Mouse (Mus musculus): ENCODE data around the gene Atpaf1. TPM values are rescaled to one million over a fixed set of nuclear protein-coding genes. Genes with fewer than 3 reads are reported as not detected.

Gene Atpaf1
- polyA plus RNA-seq, 1 experiment from 2014 or later = 49.2 TPM

- Histone ChIP-seq H3K9me3 (ENCODE audit: control insufficient read depth, low read length) (no peaks in the 10 kb centered on the region), H3K4me2 (ENCODE audit: low read depth, low read length, severe bottlenecking) (no peak overlapping the region)
These were observed 36.3 kb downstream of the Atpaf1 start for GRCm38 (mm10) chr4:115820944-115821343.

DNA sequence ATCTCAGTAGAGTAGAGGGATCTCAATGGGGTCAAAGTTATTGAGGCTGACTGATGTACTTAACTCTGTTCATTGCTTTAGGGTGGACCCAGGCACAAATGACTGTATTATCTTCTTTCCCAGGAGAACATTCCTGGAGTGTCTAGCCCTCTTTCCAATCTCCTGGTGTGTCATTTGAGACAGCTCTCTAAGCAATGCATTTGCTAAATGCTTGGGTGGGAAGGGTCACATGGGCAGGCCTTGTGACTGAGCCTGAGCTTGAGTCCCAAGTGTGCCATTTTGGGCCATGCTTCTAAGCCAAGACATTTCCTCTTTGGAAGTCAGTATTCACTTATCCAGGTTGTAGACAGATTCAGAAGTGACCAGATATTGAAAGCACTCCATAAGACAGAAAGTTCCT lies 36.8 kb downstream of the Atpaf1 start:
- no peak for DNase-seq (ENCODE audit: low spot score)
- Histone ChIP-seq H3K4me1 (replicated peaks; ENCODE audit: control insufficient read depth, insufficient read depth, low read length) (no peaks in the 10 kb centered on the region), H3K36me3 (ENCODE audit: control insufficient read depth, insufficient read depth, low read length) (no peaks in the 10 kb centered on the region), H3K27ac (ENCODE audit: low read depth, low read length) (no peak overlapping the region), H3K9ac (ENCODE audit: low read length) (no peak overlapping the region), H3K4me2 (ENCODE audit: low read depth, low read length, severe bottlenecking) (no peak overlapping the region), H3K4me3 (ENCODE audit: low read depth, low read length) (no peak overlapping the region), H3K9me3 (ENCODE audit: control insufficient read depth, low read length) (no peaks in the 10 kb centered on the region), H3K27me3 (ENCODE audit: control insufficient read depth, insufficient read depth, low read length) (no peaks in the 10 kb centered on the region)
- no peak for ATAC-seq (replicated peaks; ENCODE audit: low FRiP score)

More at GRCm38 (mm10) chr4:115820944-115821343, 36.3 kb downstream of the Atpaf1 start:
- DNase-seq (ENCODE audit: low spot score) (no peak), ATAC-seq (replicated peaks; ENCODE audit: low FRiP score) (no peak)
- H3K9ac ChIP-seq (ENCODE audit: low read length) = no peak overlapping the region
- 71% methylated on average over 3 of the region's 3 CpGs for WGBS
- H3K27ac ChIP-seq (ENCODE audit: low read depth, low read length) = no peak overlapping the region
- no peaks in the 10 kb centered on the region for H3K27me3 ChIP-seq (ENCODE audit: control insufficient read depth, insufficient read depth, low read length)
- no peaks in the 10 kb centered on the region for H3K36me3 ChIP-seq (ENCODE audit: control insufficient read depth, insufficient read depth, low read length)
- no peak overlapping the region for H3K4me3 ChIP-seq (ENCODE audit: low read depth, low read length)
- no peaks in the 10 kb centered on the region for H3K4me1 ChIP-seq (replicated peaks; ENCODE audit: control insufficient read depth, insufficient read depth, low read length)

DNA sequence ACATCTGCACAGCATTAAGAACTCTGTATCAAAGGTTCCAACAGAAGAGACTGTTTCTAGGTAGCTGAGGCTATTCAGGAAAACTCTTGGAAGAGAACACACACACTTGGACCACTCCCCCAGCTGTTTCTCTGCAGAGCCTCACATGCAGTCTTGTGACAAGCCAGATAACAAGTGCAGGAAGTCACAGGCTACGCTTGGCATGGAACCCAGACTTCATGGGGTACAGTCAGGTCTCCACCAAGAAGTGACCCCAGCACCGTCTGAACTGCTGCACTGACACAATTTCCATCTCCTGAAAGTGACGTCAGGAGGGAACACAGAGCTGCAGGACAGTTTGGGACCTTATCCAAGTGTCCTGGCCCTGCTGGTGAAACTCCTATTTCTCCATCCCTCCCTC lies 37.3 kb downstream of the Atpaf1 start:
- no peak overlapping the region for H3K4me3 ChIP-seq (ENCODE audit: low read depth, low read length)
- 78% methylated on average over 3 of the region's 3 CpGs for WGBS
- H3K4me2 ChIP-seq (ENCODE audit: low read depth, low read length, severe bottlenecking) = no peak overlapping the region
- H3K9me3 ChIP-seq (ENCODE audit: control insufficient read depth, low read length) = no peaks in the 10 kb centered on the region
- no peak overlapping the region for H3K27ac ChIP-seq (ENCODE audit: low read depth, low read length)
- H3K4me1 ChIP-seq (replicated peaks; ENCODE audit: control insufficient read depth, insufficient read depth, low read length) = no peaks in the 10 kb centered on the region
- H3K36me3 ChIP-seq (ENCODE audit: control insufficient read depth, insufficient read depth, low read length) = no peaks in the 10 kb centered on the region
- no peaks in the 10 kb centered on the region for H3K27me3 ChIP-seq (ENCODE audit: control insufficient read depth, insufficient read depth, low read length)
- H3K9ac ChIP-seq (ENCODE audit: low read length) = no peak overlapping the region
- ATAC-seq (replicated peaks; ENCODE audit: low FRiP score) (no peak), DNase-seq (ENCODE audit: low spot score) (peak; percentile 49)

- ATAC-seq (replicated peaks; ENCODE audit: low FRiP score) = no peak
- Histone ChIP-seq H3K36me3 (ENCODE audit: control insufficient read depth, insufficient read depth, low read length) (no peaks in the 10 kb centered on the region), H3K4me2 (ENCODE audit: low read depth, low read length, severe bottlenecking) (no peak overlapping the region), H3K4me3 (ENCODE audit: low read depth, low read length) (no peak overlapping the region), H3K27me3 (ENCODE audit: control insufficient read depth, insufficient read depth, low read length) (no peaks in the 10 kb centered on the region), H3K9ac (ENCODE audit: low read length) (no peak overlapping the region), H3K9me3 (ENCODE audit: control insufficient read depth, low read length) (no peaks in the 10 kb centered on the region), H3K27ac (ENCODE audit: low read depth, low read length) (no peak overlapping the region), H3K4me1 (replicated peaks; ENCODE audit: control insufficient read depth, insufficient read depth, low read length) (peaks cover 5% of the 10 kb centered on the region; the same call in 1 of the 2 replicates)
- 80% methylated on average over 2 of the region's 2 CpGs for WGBS
- DNase-seq (ENCODE audit: low spot score) = no peak
These were observed 39.6 kb downstream of the Atpaf1 start for GRCm38 (mm10) chr4:115824178-115824577.

GRCm38 (mm10) chr4:115825271-115825670 lies 40.7 kb downstream of the Atpaf1 start:
- peaks cover 5% of the 10 kb centered on the region; the same call in 1 of the 2 replicates for H3K4me1 ChIP-seq (replicated peaks; ENCODE audit: control insufficient read depth, insufficient read depth, low read length)
- no peak for ATAC-seq (replicated peaks; ENCODE audit: low FRiP score)
- H3K4me3 ChIP-seq (ENCODE audit: low read depth, low read length) = no peak overlapping the region
- 85% methylated on average over 2 of the region's 2 CpGs for WGBS
- H3K9me3 ChIP-seq (ENCODE audit: control insufficient read depth, low read length) = no peaks in the 10 kb centered on the region
- no peak for DNase-seq (ENCODE audit: low spot score)
- no peak overlapping the region for H3K27ac ChIP-seq (ENCODE audit: low read depth, low read length)
- H3K9ac ChIP-seq (ENCODE audit: low read length) = no peak overlapping the region
- H3K36me3 ChIP-seq (ENCODE audit: control insufficient read depth, insufficient read depth, low read length) = no peaks in the 10 kb centered on the region
- no peaks in the 10 kb centered on the region for H3K27me3 ChIP-seq (ENCODE audit: control insufficient read depth, insufficient read depth, low read length)
- no peak overlapping the region for H3K4me2 ChIP-seq (ENCODE audit: low read depth, low read length, severe bottlenecking)

DNA sequence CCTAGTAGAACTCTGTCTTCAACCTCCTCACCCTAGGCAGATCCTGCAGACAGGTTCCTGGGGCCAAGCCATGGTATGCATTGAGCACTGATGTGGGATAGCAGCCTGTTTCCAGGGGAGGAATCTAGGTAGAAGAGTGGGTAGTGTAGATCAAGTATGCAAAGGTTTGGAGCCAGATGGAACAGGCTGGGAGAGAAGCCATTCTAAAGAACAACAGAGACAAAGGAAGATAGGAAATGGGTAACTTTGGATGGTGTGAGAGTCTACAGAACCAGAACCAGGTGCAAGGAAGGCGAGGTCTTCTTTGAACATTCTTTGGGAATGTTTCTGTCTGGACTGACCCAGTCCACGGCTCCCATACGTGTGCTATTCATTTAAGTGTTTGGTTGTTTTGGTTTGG lies 42.5 kb downstream of the Atpaf1 start:
- 74% methylated on average over 3 of the region's 3 CpGs for WGBS
- H3K9ac ChIP-seq (ENCODE audit: low read length) = no peak overlapping the region
- peaks cover 5% of the 10 kb centered on the region; the same call in 1 of the 2 replicates for H3K4me1 ChIP-seq (replicated peaks; ENCODE audit: control insufficient read depth, insufficient read depth, low read length)
- H3K27me3 ChIP-seq (ENCODE audit: control insufficient read depth, insufficient read depth, low read length) = no peaks in the 10 kb centered on the region
- ATAC-seq (replicated peaks; ENCODE audit: low FRiP score) (no peak), DNase-seq (ENCODE audit: low spot score) (no peak)
- H3K4me2 ChIP-seq (ENCODE audit: low read depth, low read length, severe bottlenecking) = no peak overlapping the region
- no peaks in the 10 kb centered on the region for H3K36me3 ChIP-seq (ENCODE audit: control insufficient read depth, insufficient read depth, low read length)
- no peak overlapping the region for H3K27ac ChIP-seq (ENCODE audit: low read depth, low read length)
- no peaks in the 10 kb centered on the region for H3K9me3 ChIP-seq (ENCODE audit: control insufficient read depth, low read length)
- no peak overlapping the region for H3K4me3 ChIP-seq (ENCODE audit: low read depth, low read length)

DNA sequence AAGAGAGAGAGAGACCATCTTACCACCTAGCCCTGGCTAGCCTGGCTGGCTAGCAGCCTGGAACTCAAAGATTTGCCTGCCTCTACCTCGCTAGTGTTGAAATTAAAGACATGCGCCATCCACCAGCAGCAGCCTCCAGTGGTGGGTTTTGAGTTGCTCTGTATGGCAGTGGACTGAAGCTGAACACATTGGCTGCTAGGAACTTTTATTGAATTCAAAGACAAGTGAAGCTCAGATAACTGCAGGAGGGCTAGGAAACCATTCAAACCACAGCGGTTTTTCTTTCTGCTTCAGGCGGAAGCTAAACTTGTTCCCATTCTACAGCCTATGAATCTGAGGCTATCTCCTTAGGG lies 42.9 kb downstream of the Atpaf1 start:
- no peaks in the 10 kb centered on the region for H3K9me3 ChIP-seq (ENCODE audit: control insufficient read depth, low read length)
- H3K27ac ChIP-seq (ENCODE audit: low read depth, low read length) = no peak overlapping the region
- H3K27me3 ChIP-seq (ENCODE audit: control insufficient read depth, insufficient read depth, low read length) = no peaks in the 10 kb centered on the region
- peaks cover 5% of the 10 kb centered on the region; the same call in 1 of the 2 replicates for H3K4me1 ChIP-seq (replicated peaks; ENCODE audit: control insufficient read depth, insufficient read depth, low read length)
- peak overlapping the region; percentile 73 for H3K4me3 ChIP-seq (ENCODE audit: low read depth, low read length)
- H3K36me3 ChIP-seq (ENCODE audit: control insufficient read depth, insufficient read depth, low read length) = no peaks in the 10 kb centered on the region
- peak overlapping the region; percentile 76 for H3K4me2 ChIP-seq (ENCODE audit: low read depth, low read length, severe bottlenecking)
- peak overlapping the region; percentile 69 for H3K9ac ChIP-seq (ENCODE audit: low read length)
- WGBS = 6% methylated on average over 4 of the region's 4 CpGs
- DNase-seq (ENCODE audit: low spot score) = peak; percentile 52
- ATAC-seq (replicated peaks; ENCODE audit: low FRiP score) = 0 out of 2 replicates have a peak, but pooled peaks have one; percentile 6

DNA sequence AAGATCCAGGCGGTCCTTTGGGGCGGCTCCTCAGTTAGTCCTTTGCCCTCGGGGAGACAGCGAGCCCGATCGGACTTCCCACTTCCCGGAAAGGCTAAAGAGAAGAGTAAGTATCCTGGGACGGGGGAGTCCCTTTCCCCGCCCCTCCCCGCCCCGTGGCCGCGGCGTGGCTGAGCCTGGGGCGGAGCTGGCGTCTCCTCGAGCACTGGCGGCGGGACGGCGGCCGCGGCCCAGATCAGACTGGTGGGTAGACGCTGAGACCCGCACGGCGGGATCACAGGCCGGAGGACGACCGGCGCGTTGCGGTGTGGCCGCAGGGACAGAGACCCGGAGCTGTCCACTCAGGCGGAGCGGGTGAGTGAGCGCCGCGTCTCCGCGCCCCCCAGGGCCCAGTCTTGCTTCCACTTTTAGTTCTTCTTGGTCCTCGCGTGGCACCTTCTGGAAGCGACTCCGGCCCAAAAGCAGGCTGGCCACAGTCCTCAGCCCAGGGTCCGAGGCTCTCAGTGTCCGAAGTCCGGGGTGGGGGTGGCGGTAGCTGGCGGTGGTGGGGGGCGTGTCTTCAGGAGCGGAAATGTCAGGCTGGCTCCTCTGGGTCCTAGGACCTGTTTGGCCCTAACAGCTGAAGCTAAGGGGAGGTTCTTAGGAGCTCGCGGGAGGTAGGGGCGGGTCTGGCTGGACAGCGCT lies 43.4 kb downstream of the Atpaf1 start, which contains the start of gene Mob3c:
Gene Mob3c, plus strand, starts transcription at position 205 of the 684 bp plus-strand sequence.
- no peaks in the 10 kb centered on the region for H3K9me3 ChIP-seq (ENCODE audit: control insufficient read depth, low read length)
- H3K4me1 ChIP-seq (replicated peaks; ENCODE audit: control insufficient read depth, insufficient read depth, low read length) = peaks cover 5% of the 10 kb centered on the region; the same call in 1 of the 2 replicates
- no peaks in the 10 kb centered on the region for H3K36me3 ChIP-seq (ENCODE audit: control insufficient read depth, insufficient read depth, low read length)
- H3K4me3 ChIP-seq (ENCODE audit: low read depth, low read length) = peak within 1 kb of the TSS; percentile 73
- peak; percentile 83 for DNase-seq (ENCODE audit: low spot score)
- H3K9ac ChIP-seq (ENCODE audit: low read length) = peak within 1 kb of the TSS; percentile 69
- H3K4me2 ChIP-seq (ENCODE audit: low read depth, low read length, severe bottlenecking) = peak within 1 kb of the TSS; percentile 76
- no peak within 1 kb of the TSS for H3K27ac ChIP-seq (ENCODE audit: low read depth, low read length)
- under 1% methylated on average over 44 of the region's 57 CpGs for WGBS
- H3K27me3 ChIP-seq (ENCODE audit: control insufficient read depth, insufficient read depth, low read length) = no peaks in the 10 kb centered on the region
- peak; percentile 89 for ATAC-seq (replicated peaks; ENCODE audit: low FRiP score)

DNA sequence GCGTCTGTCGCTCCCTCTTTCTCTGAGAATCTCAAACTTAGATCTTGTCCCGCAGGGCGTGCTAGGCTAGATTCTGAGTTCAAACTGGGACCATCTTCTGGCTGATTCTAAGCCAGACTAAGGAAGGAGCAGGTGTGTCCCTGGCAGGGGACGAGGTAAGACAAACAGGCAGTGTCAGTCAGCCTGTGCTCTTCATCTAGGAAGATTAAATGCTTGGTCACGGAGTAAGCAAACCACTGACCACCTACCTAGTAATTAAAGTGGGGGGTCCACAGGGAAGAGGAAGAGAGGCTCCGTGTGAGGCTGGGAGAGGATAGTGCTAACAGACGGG lies 43.9 kb downstream of the Atpaf1 start:
- H3K27ac ChIP-seq (ENCODE audit: low read depth, low read length) = no peak overlapping the region
- WGBS = 6% methylated on average over 8 of the region's 8 CpGs
- no peaks in the 10 kb centered on the region for H3K9me3 ChIP-seq (ENCODE audit: control insufficient read depth, low read length)
- H3K4me2 ChIP-seq (ENCODE audit: low read depth, low read length, severe bottlenecking) = peak overlapping the region; percentile 76
- no peak for DNase-seq (ENCODE audit: low spot score)
- peak overlapping the region; percentile 69 for H3K9ac ChIP-seq (ENCODE audit: low read length)
- no peaks in the 10 kb centered on the region for H3K27me3 ChIP-seq (ENCODE audit: control insufficient read depth, insufficient read depth, low read length)
- H3K36me3 ChIP-seq (ENCODE audit: control insufficient read depth, insufficient read depth, low read length) = no peaks in the 10 kb centered on the region
- peaks cover 5% of the 10 kb centered on the region; the same call in 1 of the 2 replicates for H3K4me1 ChIP-seq (replicated peaks; ENCODE audit: control insufficient read depth, insufficient read depth, low read length)
- peak overlapping the region; percentile 73 for H3K4me3 ChIP-seq (ENCODE audit: low read depth, low read length)
- ATAC-seq (replicated peaks; ENCODE audit: low FRiP score) = no peak; the same call in 1 of the 2 replicates

Measured in forebrain, embryonic 11.5 days (tissue).